24 mouse cellular contexts compared by ENCODE assay signal in genomic region chr11:104045216-104045615, GRCm38 (mm10).
"Had no signal": no experiment of that assay in that cellular context is flagged by ENCODE, and none has a peak within 500 bp of the region (broad histone marks: within the 10 kb centered on the region; RNA-seq: fewer than 3 reads in every experiment).

No protein-coding gene starts in this region.

- ATAC-seq: liver, embryonic 12.5 days had no signal

- H3K4me2 ChIP-seq: kidney, embryonic 15.5 days; limb, embryonic 13.5 days; liver, embryonic 12.5 days; liver, embryonic 15.5 days; lung, embryonic 15.5 days; neural tube, embryonic 13.5 days had no signal

- H3K27me3 ChIP-seq: kidney, embryonic 15.5 days; limb, embryonic 13.5 days; liver, embryonic 12.5 days; liver, embryonic 15.5 days; lung, embryonic 15.5 days; neural tube, embryonic 13.5 days had no signal

- DNase-seq: kidney, adult 11 months; kidney, adult 8-10 months; kidney, postnatal 10 days; kidney, postnatal 36 days; layer of hippocampus, postnatal 36 days; liver; lung, adult 18-20 months; lung, postnatal 10 days; lung, postnatal 36 days; midbrain, embryonic 14.5 days; right cerebral cortex, postnatal 25 days; spleen, adult 18-20 months; thymus, adult 2 months; thymus, postnatal 14 days; thymus, postnatal 4 days had no signal

- H3K4me3 ChIP-seq: kidney, embryonic 15.5 days; limb, embryonic 10.5 days; limb, embryonic 13.5 days; liver, embryonic 12.5 days; liver, embryonic 15.5 days; lung, embryonic 15.5 days; megakaryocyte, embryonic 14.5 days; midbrain, embryonic 10.5 days; neural tube, embryonic 13.5 days had no signal

- H3K36me3 ChIP-seq: kidney, embryonic 15.5 days; limb, embryonic 10.5 days; limb, embryonic 13.5 days; liver, embryonic 12.5 days; liver, embryonic 15.5 days; lung, embryonic 15.5 days; midbrain, embryonic 10.5 days; neural tube, embryonic 13.5 days had no signal
